Mouse (Mus musculus) cerebral cortex, adult 2 months (tissue): ENCODE measurements around the gene Pced1b.

Experiments
- WGBS: fragments of 180-500 bp; shearing (Covaris S2); methylation state at CpG from one replicate; pipeline ENCODE4 v1.1.7; 2018; 5-methylcytosine and 5-hydroxymethylcytosine counted together

Gene Pced1b

GRCm38 (mm10) chr15:97342336-97342735, 95.4 kb downstream of the Pced1b start:
- 61% methylated on average over 9 of the region's 9 CpGs for WGBS

- 76% methylated on average over 8 of the region's 8 CpGs for WGBS
Observed at GRCm38 (mm10) chr15:97342945-97343344, 96.0 kb downstream of the Pced1b start.

- WGBS, result 93% methylated on average over 9 of the region's 9 CpGs
Observed at GRCm38 (mm10) chr15:97343921-97344320, 97.0 kb downstream of the Pced1b start.

GRCm38 (mm10) chr15:97345110-97345509, 98.2 kb downstream of the Pced1b start:
- WGBS, result 88% methylated on average over 9 of the region's 9 CpGs

GRCm38 (mm10) chr15:97345917-97346316, 99.0 kb downstream of the Pced1b start:
- WGBS, result 68% methylated on average over 6 of the region's 6 CpGs

- WGBS, result 68% methylated on average over 5 of the region's 5 CpGs
Observed at GRCm38 (mm10) chr15:97346413-97346812, 99.5 kb downstream of the Pced1b start.

- 87% methylated on average over 4 of the region's 4 CpGs for WGBS
Observed at GRCm38 (mm10) chr15:97346897-97347296, 100.0 kb downstream of the Pced1b start.

- 88% methylated on average over 24 of the region's 24 CpGs for WGBS
Observed at GRCm38 (mm10) chr15:97348566-97349315, 101.8 kb downstream of the Pced1b start.

GRCm38 (mm10) chr15:97350528-97350927, 103.6 kb downstream of the Pced1b start:
- WGBS, result 62% methylated on average over 4 of the region's 4 CpGs

- WGBS, result 20% methylated on average over 8 of the region's 8 CpGs
Observed at GRCm38 (mm10) chr15:97351016-97351415, 104.1 kb downstream of the Pced1b start.

- WGBS, result 86% methylated on average over 5 of the region's 5 CpGs
Observed at GRCm38 (mm10) chr15:97351681-97352080, 104.8 kb downstream of the Pced1b start.

GRCm38 (mm10) chr15:97355676-97356303, 108.9 kb downstream of the Pced1b start:
- 83% methylated on average over 9 of the region's 9 CpGs for WGBS

GRCm38 (mm10) chr15:97357016-97357415, 110.1 kb downstream of the Pced1b start:
- WGBS, result 100% methylated on average over 1 of the region's 1 CpGs

GRCm38 (mm10) chr15:97360842-97361770, 114.2 kb downstream of the Pced1b start:
- 73% methylated on average over 23 of the region's 23 CpGs for WGBS

GRCm38 (mm10) chr15:97361771-97362171, 114.9 kb downstream of the Pced1b start:
- 82% methylated on average over 8 of the region's 8 CpGs for WGBS

- WGBS, result 90% methylated on average over 3 of the region's 3 CpGs
Observed at GRCm38 (mm10) chr15:97364271-97364670, 117.4 kb downstream of the Pced1b start.

- 90% methylated on average over 8 of the region's 8 CpGs for WGBS
Observed at GRCm38 (mm10) chr15:97364968-97365367, 118.1 kb downstream of the Pced1b start.

- 96% methylated on average over 9 of the region's 9 CpGs for WGBS
Observed at GRCm38 (mm10) chr15:97368035-97368608, 121.2 kb downstream of the Pced1b start.

GRCm38 (mm10) chr15:97368631-97369030, 121.7 kb downstream of the Pced1b start:
- 79% methylated on average over 7 of the region's 7 CpGs for WGBS

- WGBS, result 95% methylated on average over 10 of the region's 10 CpGs
Observed at GRCm38 (mm10) chr15:97369144-97369543, 122.2 kb downstream of the Pced1b start.

- 97% methylated on average over 7 of the region's 7 CpGs for WGBS
Observed at GRCm38 (mm10) chr15:97370880-97371279, 124.0 kb downstream of the Pced1b start.

GRCm38 (mm10) chr15:97372043-97372442, 125.1 kb downstream of the Pced1b start:
- WGBS, result 76% methylated on average over 3 of the region's 3 CpGs
